Mouse (Mus musculus) natural killer cell, adult 2 months (primary cell): Measurements from ENCODE around the gene Slc23a3.

Source experiments
- DNase-seq, 2 experiments: peaks; one replicate each; pipeline ENCODE4 v3.0.0; 2022; ENCODE audit warnings: low spot score in 2 of 2

The Slc23a3 gene

GRCm38 (mm10) chr1:75133421-75134207 lies at the start of gene Slc23a3:
Gene Slc23a3 (minus strand): TSS chr1:75133890.
- no peak for DNase-seq

GRCm38 (mm10) chr1:75182160-75182559 lies 48.5 kb upstream of the Slc23a3 start:
- no peak for DNase-seq

GRCm38 (mm10) chr1:75181377-75181870 lies 47.7 kb upstream of the Slc23a3 start:
- DNase-seq: no peak

GRCm38 (mm10) chr1:75180741-75181140 lies 47.1 kb upstream of the Slc23a3 start:
- DNase-seq: no peak

- DNase-seq: peak; percentile 72 to 79
These were observed 46.5 kb upstream of the Slc23a3 start, which contains the start of gene Abcb6 for GRCm38 (mm10) chr1:75180105-75180590. Gene Abcb6 (minus strand): TSS chr1:75180392.

GRCm38 (mm10) chr1:75179334-75180104 lies 45.8 kb upstream of the Slc23a3 start:
- peak; percentile 3 to 7 for DNase-seq

- DNase-seq: peak; percentile 97
These were observed 35.1 kb upstream of the Slc23a3 start, which contains the start of gene Zfand2b for GRCm38 (mm10) chr1:75168472-75169464. Gene Zfand2b (plus strand): TSS chr1:75168646.

GRCm38 (mm10) chr1:75168093-75168471 lies 34.4 kb upstream of the Slc23a3 start:
- no peak for DNase-seq

- DNase-seq: no peak
These were observed 26.5 kb upstream of the Slc23a3 start for GRCm38 (mm10) chr1:75160256-75160617.

GRCm38 (mm10) chr1:75159540-75160255 lies 26.0 kb upstream of the Slc23a3 start:
- DNase-seq: no peak

- DNase-seq: no peak
These were observed 25.3 kb upstream of the Slc23a3 start for GRCm38 (mm10) chr1:75158990-75159389.

GRCm38 (mm10) chr1:75155837-75156236 lies 22.1 kb upstream of the Slc23a3 start:
- no peak for DNase-seq

GRCm38 (mm10) chr1:75148727-75149126 lies 15.0 kb upstream of the Slc23a3 start:
- DNase-seq: no peak

GRCm38 (mm10) chr1:75147411-75148135 lies 13.9 kb upstream of the Slc23a3 start:
- DNase-seq: no peak

GRCm38 (mm10) chr1:75145589-75145988 lies 11.9 kb upstream of the Slc23a3 start:
- no peak for DNase-seq

GRCm38 (mm10) chr1:75142301-75143261 lies 8.9 kb upstream of the Slc23a3 start, which contains the start of the genes Cnppd1 and Retreg2:
Gene Cnppd1 (minus strand): TSS chr1:75142711.
Gene Retreg2 (plus strand): TSS chr1:75142778.
- DNase-seq: peak; percentile 93 to 96

- DNase-seq: peak; percentile 68 to 69
These were observed 7.9 kb upstream of the Slc23a3 start for GRCm38 (mm10) chr1:75141486-75142190.
